Mouse (Mus musculus) embryonic facial prominence, embryonic 10.5 days (tissue): ENCODE measurements around the gene Celf2. TPM values are rescaled to one million over a fixed set of nuclear protein-coding genes. Genes with fewer than 3 reads are reported as not detected.

Experiments used
- DNase-seq: peaks from one replicate; pipeline ENCODE4 v3.0.0-alpha.2; 2017; ENCODE audit warnings: low spot score
- H3K27ac ChIP-seq: fragments of 300-500 bp; sonication (generic); replicated peaks from 2 replicates; pipeline ENCODE4 v1.5.1; 2016; ENCODE audit warnings: mild to moderate bottlenecking
- H3K27me3 ChIP-seq: fragments of 300-500 bp; sonication (generic); replicated peaks from 2 replicates; pipeline ENCODE4 v1.6.1; 2016; ENCODE audit warnings: low read depth, mild to moderate bottlenecking; ENCODE audit not compliant: poor library complexity, severe bottlenecking
- H3K36me3 ChIP-seq: fragments of 300-500 bp; sonication (generic); replicated peaks from 2 replicates; pipeline ENCODE4 v1.6.1; 2016; ENCODE audit warnings: mild to moderate bottlenecking, moderate library complexity
- H3K4me1 ChIP-seq: fragments of 300-500 bp; sonication (generic); 2 replicates; pipeline ENCODE4 v1.6.1; 2016
- H3K4me3 ChIP-seq: fragments of 300-500 bp; sonication (generic); 2 replicates; pipeline ENCODE4 v1.5.1; 2016; ENCODE audit warnings: mild to moderate bottlenecking, moderate library complexity
- H3K9me3 ChIP-seq: fragments of 300-500 bp; sonication (generic); 2 replicates; pipeline ENCODE4 v1.6.1; 2016; ENCODE audit warnings: mild to moderate bottlenecking
- WGBS: fragments of 180-500 bp; shearing (Covaris S2); methylation state at CpG from one replicate; pipeline ENCODE4 v1.1.7; 2016; 5-methylcytosine and 5-hydroxymethylcytosine counted together
- polyA plus RNA-seq: library from polyadenylated mRNA; unstranded; fragments of >200 nt; fragmentation: Nextera tagmentation; extraction: Ambion mirVana; gene quantifications from 2 replicates; pipeline ENCODE4 v1.2.1, GENCODE M21; 2016

Gene Celf2
- polyA plus RNA-seq, 1 experiment from 2014 or later, result 27.7 TPM

- no peak overlapping the region for H3K4me3 ChIP-seq
- no peaks in the 10 kb centered on the region for H3K27me3 ChIP-seq
- no peaks in the 10 kb centered on the region for H3K9me3 ChIP-seq
- DNase-seq, result no peak
- no peaks in the 10 kb centered on the region for H3K36me3 ChIP-seq
- WGBS, result 72% methylated on average over 3 of the region's 3 CpGs
- no peak overlapping the region for H3K27ac ChIP-seq
- H3K4me1 ChIP-seq, result 0 out of 2 replicates have a peak, but pooled peaks cover 4% of the 10 kb centered on the region
Observed at GRCm38 (mm10) chr2:7055958-7056357, 453.4 kb downstream of the Celf2 start.

- Histone ChIP-seq H3K4me3 (no peak overlapping the region), H3K9me3 (peaks cover 4% of the 10 kb centered on the region; the same call in 1 of the 2 replicates), H3K36me3 (no peaks in the 10 kb centered on the region), H3K27ac (no peak overlapping the region), H3K27me3 (no peaks in the 10 kb centered on the region), H3K4me1 (0 out of 2 replicates have a peak, but pooled peaks cover 4% of the 10 kb centered on the region)
- 94% methylated on average over 5 of the region's 5 CpGs for WGBS
- DNase-seq, result no peak
Observed at GRCm38 (mm10) chr2:7051090-7051489, 458.3 kb downstream of the Celf2 start.

GRCm38 (mm10) chr2:7046155-7046554, 463.2 kb downstream of the Celf2 start:
- H3K4me1 ChIP-seq, result no peaks in the 10 kb centered on the region
- DNase-seq, result no peak
- H3K27me3 ChIP-seq, result no peaks in the 10 kb centered on the region
- 3% methylated on average over 1 of the region's 1 CpGs for WGBS
- H3K4me3 ChIP-seq, result no peak overlapping the region
- H3K27ac ChIP-seq, result no peak overlapping the region
- no peaks in the 10 kb centered on the region for H3K36me3 ChIP-seq
- peaks cover 4% of the 10 kb centered on the region; the same call in 1 of the 2 replicates for H3K9me3 ChIP-seq

- H3K36me3 ChIP-seq, result no peaks in the 10 kb centered on the region
- no peaks in the 10 kb centered on the region for H3K27me3 ChIP-seq
- 79% methylated on average over 4 of the region's 4 CpGs for WGBS
- DNase-seq, result no peak
- no peak overlapping the region for H3K4me3 ChIP-seq
- no peak overlapping the region for H3K27ac ChIP-seq
- no peaks in the 10 kb centered on the region for H3K4me1 ChIP-seq
- peaks cover 4% of the 10 kb centered on the region; the same call in 1 of the 2 replicates for H3K9me3 ChIP-seq
Observed at GRCm38 (mm10) chr2:7045531-7045930, 463.8 kb downstream of the Celf2 start.

- Histone ChIP-seq H3K27ac (no peak overlapping the region), H3K4me3 (no peak overlapping the region), H3K9me3 (peaks cover 4% of the 10 kb centered on the region; the same call in 1 of the 2 replicates), H3K36me3 (no peaks in the 10 kb centered on the region), H3K4me1 (no peaks in the 10 kb centered on the region), H3K27me3 (no peaks in the 10 kb centered on the region)
- 63% methylated on average over 6 of the region's 6 CpGs for WGBS
- no peak for DNase-seq
Observed at GRCm38 (mm10) chr2:7043770-7044459, 465.4 kb downstream of the Celf2 start.

- H3K27me3 ChIP-seq, result no peaks in the 10 kb centered on the region
- no peaks in the 10 kb centered on the region for H3K4me1 ChIP-seq
- H3K4me3 ChIP-seq, result no peak overlapping the region
- H3K36me3 ChIP-seq, result no peaks in the 10 kb centered on the region
- DNase-seq, result no peak
- 75% methylated on average over 1 of the region's 1 CpGs for WGBS
- H3K9me3 ChIP-seq, result no peaks in the 10 kb centered on the region
- no peak overlapping the region for H3K27ac ChIP-seq
Observed at GRCm38 (mm10) chr2:7040940-7041339, 468.4 kb downstream of the Celf2 start.

GRCm38 (mm10) chr2:7038991-7039390, 470.4 kb downstream of the Celf2 start:
- no peaks in the 10 kb centered on the region for H3K9me3 ChIP-seq
- H3K36me3 ChIP-seq, result no peaks in the 10 kb centered on the region
- 89% methylated on average over 4 of the region's 4 CpGs for WGBS
- DNase-seq, result no peak
- no peaks in the 10 kb centered on the region for H3K27me3 ChIP-seq
- H3K4me1 ChIP-seq, result no peaks in the 10 kb centered on the region
- no peak overlapping the region for H3K27ac ChIP-seq
- H3K4me3 ChIP-seq, result no peak overlapping the region

GRCm38 (mm10) chr2:7031389-7031788, 478.0 kb downstream of the Celf2 start:
- Histone ChIP-seq H3K4me1 (no peaks in the 10 kb centered on the region), H3K27me3 (no peaks in the 10 kb centered on the region), H3K9me3 (no peaks in the 10 kb centered on the region), H3K4me3 (no peak overlapping the region), H3K36me3 (no peaks in the 10 kb centered on the region), H3K27ac (no peak overlapping the region)
- 96% methylated on average over 1 of the region's 1 CpGs for WGBS
- DNase-seq, result no peak

- H3K4me1 ChIP-seq, result no peaks in the 10 kb centered on the region
- no peak overlapping the region for H3K4me3 ChIP-seq
- no peaks in the 10 kb centered on the region for H3K27me3 ChIP-seq
- no peak overlapping the region for H3K27ac ChIP-seq
- WGBS, result 93% methylated on average over 1 of the region's 1 CpGs
- DNase-seq, result no peak
- H3K9me3 ChIP-seq, result no peaks in the 10 kb centered on the region
- no peaks in the 10 kb centered on the region for H3K36me3 ChIP-seq
Observed at GRCm38 (mm10) chr2:7026737-7027136, 482.6 kb downstream of the Celf2 start.

- H3K27ac ChIP-seq, result no peak overlapping the region
- H3K4me3 ChIP-seq, result no peak overlapping the region
- H3K36me3 ChIP-seq, result no peaks in the 10 kb centered on the region
- H3K27me3 ChIP-seq, result no peaks in the 10 kb centered on the region
- no peaks in the 10 kb centered on the region for H3K4me1 ChIP-seq
- H3K9me3 ChIP-seq, result no peaks in the 10 kb centered on the region
- WGBS, result 71% methylated on average over 5 of the region's 5 CpGs
- no peak for DNase-seq
Observed at GRCm38 (mm10) chr2:7025594-7025993, 483.8 kb downstream of the Celf2 start.

- no peaks in the 10 kb centered on the region for H3K27me3 ChIP-seq
- no peak for DNase-seq
- H3K27ac ChIP-seq, result no peak overlapping the region
- 43% methylated on average over 3 of the region's 3 CpGs for WGBS
- H3K4me1 ChIP-seq, result no peaks in the 10 kb centered on the region
- no peak overlapping the region for H3K4me3 ChIP-seq
- no peaks in the 10 kb centered on the region for H3K9me3 ChIP-seq
- H3K36me3 ChIP-seq, result no peaks in the 10 kb centered on the region
Observed at GRCm38 (mm10) chr2:7022184-7022583, 487.2 kb downstream of the Celf2 start.

- WGBS, result 86% methylated on average over 6 of the region's 6 CpGs
Observed at GRCm38 (mm10) chr2:7017384-7018113, 491.8 kb downstream of the Celf2 start.

GRCm38 (mm10) chr2:7013126-7013525, 496.2 kb downstream of the Celf2 start:
- WGBS, result 88% methylated on average over 5 of the region's 5 CpGs
- Histone ChIP-seq H3K27me3 (no peaks in the 10 kb centered on the region), H3K9me3 (no peaks in the 10 kb centered on the region), H3K4me3 (no peak overlapping the region), H3K36me3 (no peaks in the 10 kb centered on the region), H3K4me1 (no peaks in the 10 kb centered on the region), H3K27ac (no peak overlapping the region)
- DNase-seq, result no peak

More at GRCm38 (mm10) chr2:7017384-7018113, 491.8 kb downstream of the Celf2 start:
- H3K4me1 ChIP-seq, result no peaks in the 10 kb centered on the region
- DNase-seq, result no peak
- H3K4me3 ChIP-seq, result no peak overlapping the region
- H3K9me3 ChIP-seq, result no peaks in the 10 kb centered on the region
- H3K27ac ChIP-seq, result no peak overlapping the region
- H3K36me3 ChIP-seq, result no peaks in the 10 kb centered on the region
- no peaks in the 10 kb centered on the region for H3K27me3 ChIP-seq
